Mouse (Mus musculus) testis, adult 2 months (tissue): ENCODE results near the gene 2610318N02Rik. TPM values are rescaled to one million over a fixed set of nuclear protein-coding genes. Genes with fewer than 3 reads are reported as not detected.

Source experiments
- H3K27ac ChIP-seq: fragments of 200-500 bp; 2 replicates; pipeline ENCODE4 v1.5.1; 2012; ENCODE audit warnings: low read depth, low read length; ENCODE audit not compliant: control insufficient read depth, insufficient read depth
- H3K27me3 ChIP-seq: fragments of 200-500 bp; 2 replicates; pipeline ENCODE4 v1.6.1; 2012; ENCODE audit warnings: mild to moderate bottlenecking, low read length, moderate library complexity; ENCODE audit not compliant: control insufficient read depth, insufficient read depth
- H3K36me3 ChIP-seq: fragments of 200-500 bp; 2 replicates; pipeline ENCODE4 v1.6.1; 2012; ENCODE audit warnings: mild to moderate bottlenecking, low read length; ENCODE audit not compliant: control insufficient read depth, insufficient read depth
- H3K4me1 ChIP-seq: fragments of 200-500 bp; 2 replicates; pipeline ENCODE4 v1.6.1; 2012; ENCODE audit warnings: low read length; ENCODE audit not compliant: control insufficient read depth, insufficient read depth
- H3K4me3 ChIP-seq: fragments of 200-500 bp; 2 replicates; pipeline ENCODE4 v1.5.1; 2012; ENCODE audit warnings: low read depth, mild to moderate bottlenecking, low read length, moderate library complexity, mixed read lengths; ENCODE audit not compliant: control insufficient read depth
- CTCF ChIP-seq: fragments of 200-500 bp; IDR thresholded peaks from 2 replicates; pipeline ENCODE4 v1.5.1; 2012; ENCODE audit warnings: low read depth, mild to moderate bottlenecking, inconsistent platforms, low read length, moderate library complexity; ENCODE audit not compliant: control insufficient read depth, insufficient read depth, insufficient replicate concordance
- POLR2A ChIP-seq: fragments of 200-500 bp; IDR thresholded peaks from 2 replicates; pipeline ENCODE4 v1.6.1; 2012; ENCODE audit warnings: low read depth, mild to moderate bottlenecking, inconsistent platforms, low read length, moderate library complexity; ENCODE audit not compliant: control insufficient read depth
- polyA plus RNA-seq: library from polyadenylated mRNA; depleted of rRNA; stranded (reverse); fragments of >200 nt; gene quantifications from 2 replicates; pipeline ENCODE4 v1.2.3, GENCODE M21; 2012; rRNA removed

The 2610318N02Rik gene
- polyA plus RNA-seq, 1 experiment = 3,682 TPM

- no peak overlapping the region for H3K27ac ChIP-seq
- peaks cover 5% of the 10 kb centered on the region for H3K4me1 ChIP-seq
- H3K27me3 ChIP-seq = no peaks in the 10 kb centered on the region
- H3K36me3 ChIP-seq = peaks cover 3% of the 10 kb centered on the region; the same call in 1 of the 2 replicates
- no peak overlapping the region for H3K4me3 ChIP-seq
- TF ChIP-seq POLR2A = no peak
- no peak for TF ChIP-seq CTCF
Observed at GRCm38 (mm10) chr16:17067552-17067951, 57.4 kb downstream of the 2610318N02Rik start.

Other genes starting within 250 kb of the 2610318N02Rik start
- 25.8 and 30.2 TPM in 2 replicates for gene Ppm1f, start 228.7 kb downstream of the 2610318N02Rik start, polyA plus RNA-seq
- gene Mapk1, start 141.8 kb downstream of the 2610318N02Rik start, polyA plus RNA-seq = 35.5 and 42.0 TPM in 2 replicates
- 417 and 464 TPM in 2 replicates for gene Ypel1, start 55.5 kb downstream of the 2610318N02Rik start, polyA plus RNA-seq
- gene Ppil2, start 13.9 kb downstream of the 2610318N02Rik start, polyA plus RNA-seq = 75.3 and 88.8 TPM in 2 replicates
- gene Sdf2l1, start 7.2 kb upstream of the 2610318N02Rik start, polyA plus RNA-seq = 77.4 and 82.4 TPM in 2 replicates
- gene Ydjc, start 19.5 kb upstream of the 2610318N02Rik start, polyA plus RNA-seq = 51.5 and 58.7 TPM in 2 replicates
- 276 and 291 TPM in 2 replicates for gene Ccdc116, start 22.1 kb upstream of the 2610318N02Rik start, polyA plus RNA-seq
- 65.9 and 80.1 TPM in 2 replicates for gene Ube2l3, start 77.5 kb upstream of the 2610318N02Rik start, polyA plus RNA-seq
- gene Rimbp3, start 83.4 kb upstream of the 2610318N02Rik start, polyA plus RNA-seq = 159 and 181 TPM in 2 replicates
- gene Hic2, start 108.4 kb upstream of the 2610318N02Rik start, polyA plus RNA-seq = 3.8 and 4.1 TPM in 2 replicates
- gene Tmem191c, start 150.9 kb upstream of the 2610318N02Rik start, polyA plus RNA-seq = 270 and 279 TPM in 2 replicates
- 0.10 TPM in 1 of 2 replicates, not detected in the other for gene Serpind1, start 206.2 kb upstream of the 2610318N02Rik start, polyA plus RNA-seq